Mouse (Mus musculus) forebrain, embryonic 15.5 days (tissue): ENCODE data around the gene Slc17a4. TPM values are rescaled to one million over a fixed set of nuclear protein-coding genes. Genes with fewer than 3 reads are reported as not detected.

Experiments used
- ATAC-seq: fragments of 200-750 bp; cut with Nextera tagmentation; replicated peaks from 2 replicates; pipeline ENCODE4 v1.8.0; 2017; ENCODE audit warnings: mild to moderate bottlenecking, moderate TSS enrichment, moderate library complexity
- H3K27ac ChIP-seq: fragments of 300-500 bp; sonication (generic); replicated peaks from 2 replicates; pipeline ENCODE4 v1.5.1; 2015; ENCODE audit warnings: mild to moderate bottlenecking, inconsistent platforms
- H3K27me3 ChIP-seq: fragments of 300-500 bp; sonication (generic); 2 replicates; pipeline ENCODE4 v1.6.1; 2015; ENCODE audit warnings: inconsistent platforms
- H3K36me3 ChIP-seq: fragments of 300-500 bp; sonication (generic); 2 replicates; pipeline ENCODE4 v1.6.1; 2015; ENCODE audit warnings: mild to moderate bottlenecking, inconsistent platforms
- H3K4me1 ChIP-seq: fragments of 300-500 bp; sonication (generic); 2 replicates; pipeline ENCODE4 v1.6.1; 2015; ENCODE audit warnings: inconsistent platforms
- H3K4me2 ChIP-seq: fragments of 300-500 bp; sonication (generic); replicated peaks from 2 replicates; pipeline ENCODE4 v1.6.1; 2015; ENCODE audit warnings: mild to moderate bottlenecking, inconsistent platforms
- H3K4me3 ChIP-seq: fragments of 300-500 bp; sonication (generic); 2 replicates; pipeline ENCODE4 v1.5.1; 2015; ENCODE audit warnings: mild to moderate bottlenecking, inconsistent platforms
- H3K9ac ChIP-seq: fragments of 300-500 bp; sonication (generic); replicated peaks from 2 replicates; pipeline ENCODE4 v1.6.1; 2015; ENCODE audit warnings: mild to moderate bottlenecking, inconsistent platforms
- H3K9me3 ChIP-seq: fragments of 300-500 bp; sonication (generic); 2 replicates; pipeline ENCODE4 v1.6.1; 2016; ENCODE audit warnings: inconsistent platforms
- WGBS: fragments of 180-500 bp; shearing (Covaris S2); methylation state at CpG from one replicate; pipeline ENCODE4 v1.1.7; 2015; ENCODE audit warnings: mixed read lengths; 5-methylcytosine and 5-hydroxymethylcytosine counted together
- polyA plus RNA-seq: library from polyadenylated mRNA; unstranded; fragments of >200 nt; fragmentation: Nextera tagmentation; extraction: Ambion mirVana; gene quantifications from 2 replicates; pipeline ENCODE4 v1.2.1, GENCODE M21; 2015

Gene Slc17a4
- polyA plus RNA-seq, 1 experiment from 2014 or later, result not detected

GRCm38 (mm10) chr13:23889011-23889605, 25.7 kb downstream of the Slc17a4 start:
- no peaks in the 10 kb centered on the region for H3K36me3 ChIP-seq
- WGBS, result 74% methylated on average over 6 of the region's 6 CpGs
- H3K4me2 ChIP-seq, result no peak overlapping the region
- no peak for ATAC-seq
- H3K27ac ChIP-seq, result no peak overlapping the region
- no peaks in the 10 kb centered on the region for H3K9me3 ChIP-seq
- H3K27me3 ChIP-seq, result no peaks in the 10 kb centered on the region
- H3K9ac ChIP-seq, result no peak overlapping the region
- H3K4me1 ChIP-seq, result peaks cover 5% of the 10 kb centered on the region; the same call in 1 of the 2 replicates
- no peak overlapping the region for H3K4me3 ChIP-seq

DNA sequence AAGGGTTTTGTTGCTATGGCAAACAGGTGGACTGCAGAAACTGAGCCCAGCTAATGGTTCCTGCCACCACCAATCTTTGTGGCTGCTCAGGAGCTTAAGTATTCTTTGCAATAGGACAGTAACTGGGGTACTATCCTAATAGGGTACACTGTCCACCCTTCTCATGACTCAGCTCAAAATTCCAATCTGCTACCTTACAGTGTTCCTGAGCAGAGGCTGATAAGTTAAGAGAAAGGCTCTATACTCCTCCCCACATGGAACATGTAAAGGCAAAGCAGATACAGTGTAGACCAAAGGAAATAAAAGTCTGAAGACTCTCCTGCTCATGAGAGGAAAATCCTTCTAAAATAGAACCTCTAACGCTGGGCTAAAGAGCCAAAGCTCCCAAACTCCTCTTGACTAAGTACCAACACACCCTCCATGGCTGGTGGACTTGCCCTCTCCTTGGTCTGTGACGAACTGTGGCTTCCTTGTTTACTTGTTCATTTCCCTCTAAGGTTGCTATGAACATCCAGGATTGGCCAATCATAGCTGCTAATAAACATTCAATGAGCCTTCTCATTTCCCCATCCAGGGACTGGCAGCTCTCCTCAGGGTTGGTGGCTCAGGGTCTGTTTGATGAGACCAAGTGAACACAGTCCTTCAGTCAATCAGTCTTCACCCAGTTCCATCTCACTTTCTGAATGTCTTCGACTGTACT, 27.6 kb downstream of the Slc17a4 start:
- no peaks in the 10 kb centered on the region for H3K36me3 ChIP-seq
- H3K4me1 ChIP-seq, result no peaks in the 10 kb centered on the region
- no peak for ATAC-seq
- no peaks in the 10 kb centered on the region for H3K9me3 ChIP-seq
- no peak overlapping the region for H3K9ac ChIP-seq
- H3K27ac ChIP-seq, result no peak overlapping the region
- 87% methylated on average over 3 of the region's 3 CpGs for WGBS
- no peaks in the 10 kb centered on the region for H3K27me3 ChIP-seq
- H3K4me2 ChIP-seq, result no peak overlapping the region
- no peak overlapping the region for H3K4me3 ChIP-seq

GRCm38 (mm10) chr13:23885540-23885939, 29.3 kb downstream of the Slc17a4 start:
- no peak overlapping the region for H3K4me3 ChIP-seq
- H3K9ac ChIP-seq, result no peak overlapping the region
- H3K36me3 ChIP-seq, result no peaks in the 10 kb centered on the region
- H3K4me1 ChIP-seq, result no peaks in the 10 kb centered on the region
- 0 out of 2 replicates have a peak, but pooled peaks have one; percentile 48 for ATAC-seq
- H3K27ac ChIP-seq, result no peak overlapping the region
- no peaks in the 10 kb centered on the region for H3K27me3 ChIP-seq
- no peak overlapping the region for H3K4me2 ChIP-seq
- no peaks in the 10 kb centered on the region for H3K9me3 ChIP-seq
- WGBS, result 32% methylated on average over 2 of the region's 2 CpGs

DNA sequence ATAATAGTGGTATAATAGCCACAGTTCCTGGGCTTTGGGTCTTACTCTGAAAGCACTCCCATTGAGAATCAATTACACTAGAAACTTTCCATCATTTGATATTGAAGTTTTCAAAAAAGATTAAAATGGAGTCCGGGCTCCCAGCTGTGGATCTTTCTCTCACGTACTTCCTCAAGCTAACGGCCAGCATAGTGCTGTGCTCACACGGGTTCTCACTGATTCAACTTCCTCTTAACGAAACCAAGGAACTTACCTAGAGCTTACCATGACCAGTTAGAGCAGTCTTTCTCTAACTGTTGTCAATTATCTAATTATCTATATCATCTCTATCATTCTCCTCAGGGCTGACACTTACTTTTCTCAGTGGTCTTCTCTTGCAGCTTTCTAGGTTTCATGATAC, 35.2 kb downstream of the Slc17a4 start:
- H3K9ac ChIP-seq, result no peak overlapping the region
- H3K27me3 ChIP-seq, result no peaks in the 10 kb centered on the region
- WGBS, result 86% methylated on average over 5 of the region's 5 CpGs
- no peak for ATAC-seq
- no peak overlapping the region for H3K4me3 ChIP-seq
- no peaks in the 10 kb centered on the region for H3K4me1 ChIP-seq
- no peak overlapping the region for H3K27ac ChIP-seq
- H3K9me3 ChIP-seq, result no peaks in the 10 kb centered on the region
- H3K4me2 ChIP-seq, result no peak overlapping the region
- no peaks in the 10 kb centered on the region for H3K36me3 ChIP-seq

DNA sequence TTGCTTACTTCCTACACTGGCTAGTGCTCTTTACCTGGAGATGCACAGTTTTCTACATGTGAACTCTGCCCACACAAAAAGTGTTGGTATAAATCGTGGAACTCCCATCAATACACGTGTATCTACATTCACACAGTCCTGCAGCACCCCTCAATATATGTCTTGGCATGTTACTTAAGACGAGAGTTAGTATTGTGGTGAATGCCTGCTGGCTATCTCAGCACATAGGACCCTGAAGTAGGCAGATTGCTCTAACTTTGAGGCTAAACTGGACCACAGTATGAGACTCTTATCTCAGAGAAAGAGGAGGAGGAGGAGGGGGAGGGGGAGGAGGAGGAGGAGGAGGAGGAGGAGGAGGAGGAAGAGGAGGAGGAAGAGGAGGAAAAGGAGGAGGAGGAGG, 35.7 kb downstream of the Slc17a4 start:
- Histone ChIP-seq H3K4me2 (no peak overlapping the region), H3K9ac (no peak overlapping the region), H3K36me3 (no peaks in the 10 kb centered on the region), H3K27ac (no peak overlapping the region), H3K9me3 (no peaks in the 10 kb centered on the region), H3K4me1 (no peaks in the 10 kb centered on the region), H3K4me3 (no peak overlapping the region), H3K27me3 (no peaks in the 10 kb centered on the region)
- 82% methylated on average over 3 of the region's 3 CpGs for WGBS
- no peak for ATAC-seq

DNA sequence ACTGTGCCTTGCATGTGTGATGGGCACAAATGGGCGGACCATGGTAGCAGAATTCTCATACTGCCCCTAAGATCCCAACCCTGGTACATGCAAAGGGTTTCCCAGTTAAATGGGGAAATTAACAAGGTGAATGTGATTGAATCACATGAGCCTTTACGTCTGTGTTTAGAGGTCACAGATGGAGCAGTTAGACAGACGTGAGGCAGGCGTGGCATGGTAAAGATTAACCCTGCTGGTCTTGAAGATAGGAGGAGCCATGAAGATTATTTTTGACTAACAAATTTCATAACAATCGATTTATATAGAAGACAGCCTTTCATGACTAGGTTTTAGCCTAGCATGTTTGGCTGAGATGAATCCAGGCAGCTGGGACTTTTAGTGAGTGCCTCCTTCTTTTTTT, 41.7 kb downstream of the Slc17a4 start:
- Histone ChIP-seq H3K4me3 (no peak overlapping the region), H3K27me3 (no peaks in the 10 kb centered on the region), H3K9ac (no peak overlapping the region), H3K9me3 (no peaks in the 10 kb centered on the region), H3K27ac (no peak overlapping the region), H3K36me3 (no peaks in the 10 kb centered on the region), H3K4me2 (no peak overlapping the region), H3K4me1 (no peaks in the 10 kb centered on the region)
- ATAC-seq, result no peak
- WGBS, result 92% methylated on average over 5 of the region's 5 CpGs

DNA sequence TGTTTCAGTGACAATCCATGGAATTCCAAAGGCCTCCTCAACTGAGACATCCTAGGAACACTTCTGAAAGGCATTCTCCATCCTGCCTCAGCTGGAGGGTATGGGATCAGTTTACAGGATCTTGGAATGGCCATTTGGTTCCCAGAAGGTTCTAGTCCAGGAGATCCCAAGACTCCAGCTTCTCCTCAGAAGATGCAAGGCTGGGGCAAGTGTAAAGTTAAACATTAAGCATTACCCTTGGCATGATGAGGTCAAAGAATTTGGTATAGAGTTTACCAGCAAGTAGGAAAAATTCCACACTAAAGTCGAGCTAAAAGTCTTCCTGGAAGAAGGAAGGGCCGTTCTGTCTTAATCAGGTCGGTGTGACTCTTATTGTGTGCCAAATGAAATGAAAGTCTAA, 44.8 kb downstream of the Slc17a4 start:
- Histone ChIP-seq H3K9me3 (no peaks in the 10 kb centered on the region), H3K4me1 (no peaks in the 10 kb centered on the region), H3K9ac (no peak overlapping the region), H3K27me3 (no peaks in the 10 kb centered on the region), H3K27ac (no peak overlapping the region), H3K4me2 (no peak overlapping the region), H3K4me3 (no peak overlapping the region), H3K36me3 (no peaks in the 10 kb centered on the region)
- 73% methylated on average over 3 of the region's 3 CpGs for WGBS
- ATAC-seq, result no peak

DNA sequence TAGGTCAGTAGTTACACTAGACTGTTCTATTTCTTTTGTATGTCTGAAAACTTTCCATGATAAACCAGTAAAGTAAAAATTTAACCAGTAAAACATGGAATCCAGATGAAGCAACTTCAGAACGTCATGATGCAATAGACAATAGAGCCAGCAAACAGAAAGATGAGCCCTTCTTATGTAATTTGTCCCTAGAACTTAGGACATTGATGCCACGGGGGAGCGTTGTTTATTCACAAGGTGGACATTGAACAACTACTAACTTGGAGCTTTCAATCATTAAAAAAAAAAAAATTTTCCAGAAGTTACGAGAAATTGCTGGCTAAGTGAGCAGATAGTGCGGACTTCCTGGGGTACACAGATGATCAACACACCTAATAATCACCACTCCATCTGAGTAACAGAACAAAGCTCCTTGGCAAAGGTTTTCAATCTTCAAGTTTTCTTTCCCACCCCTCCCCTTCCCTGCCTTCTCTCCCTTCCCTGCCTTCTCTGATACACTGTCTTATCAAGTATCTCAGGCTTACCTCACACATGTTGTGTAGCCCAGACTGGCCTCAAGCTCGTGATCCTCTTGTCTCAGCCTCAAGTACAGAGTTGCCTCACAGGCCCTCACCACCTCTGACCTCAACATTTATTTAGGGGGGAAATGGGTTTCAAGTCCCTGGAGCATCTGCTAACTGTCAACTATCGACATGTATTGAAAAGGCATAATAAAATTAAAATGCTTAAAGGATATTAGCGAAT, 45.8 kb downstream of the Slc17a4 start:
- H3K9ac ChIP-seq, result no peak overlapping the region
- H3K4me2 ChIP-seq, result no peak overlapping the region
- no peaks in the 10 kb centered on the region for H3K36me3 ChIP-seq
- no peak overlapping the region for H3K27ac ChIP-seq
- H3K4me1 ChIP-seq, result no peaks in the 10 kb centered on the region
- no peaks in the 10 kb centered on the region for H3K9me3 ChIP-seq
- H3K4me3 ChIP-seq, result no peak overlapping the region
- H3K27me3 ChIP-seq, result no peaks in the 10 kb centered on the region
- 92% methylated on average over 8 of the region's 8 CpGs for whole genome bisulfite sequencing
- no peak for ATAC-seq

GRCm38 (mm10) chr13:23867405-23867804, 47.4 kb downstream of the Slc17a4 start, which contains the start of gene Slc17a1:
TSS of gene Slc17a1 (plus strand) at chr13:23867750.
- WGBS, result 78% methylated on average over 7 of the region's 7 CpGs
- H3K4me1 ChIP-seq, result no peaks in the 10 kb centered on the region
- ATAC-seq, result no peak
- H3K4me3 ChIP-seq, result no peak within 1 kb of the TSS
- no peak within 1 kb of the TSS for H3K9ac ChIP-seq
- H3K36me3 ChIP-seq, result no peaks in the 10 kb centered on the region
- no peaks in the 10 kb centered on the region for H3K9me3 ChIP-seq
- no peak within 1 kb of the TSS for H3K27ac ChIP-seq
- no peaks in the 10 kb centered on the region for H3K27me3 ChIP-seq
- H3K4me2 ChIP-seq, result no peak within 1 kb of the TSS

- no peaks in the 10 kb centered on the region for H3K4me1 ChIP-seq
- no peak overlapping the region for H3K9ac ChIP-seq
- no peak overlapping the region for H3K27ac ChIP-seq
- no peak for ATAC-seq
- 83% methylated on average over 6 of the region's 6 CpGs for WGBS
- H3K4me3 ChIP-seq, result no peak overlapping the region
- no peaks in the 10 kb centered on the region for H3K27me3 ChIP-seq
- H3K36me3 ChIP-seq, result no peaks in the 10 kb centered on the region
- no peak overlapping the region for H3K4me2 ChIP-seq
- H3K9me3 ChIP-seq, result no peaks in the 10 kb centered on the region
Measured at GRCm38 (mm10) chr13:23867000-23867399, 47.8 kb downstream of the Slc17a4 start.

DNA sequence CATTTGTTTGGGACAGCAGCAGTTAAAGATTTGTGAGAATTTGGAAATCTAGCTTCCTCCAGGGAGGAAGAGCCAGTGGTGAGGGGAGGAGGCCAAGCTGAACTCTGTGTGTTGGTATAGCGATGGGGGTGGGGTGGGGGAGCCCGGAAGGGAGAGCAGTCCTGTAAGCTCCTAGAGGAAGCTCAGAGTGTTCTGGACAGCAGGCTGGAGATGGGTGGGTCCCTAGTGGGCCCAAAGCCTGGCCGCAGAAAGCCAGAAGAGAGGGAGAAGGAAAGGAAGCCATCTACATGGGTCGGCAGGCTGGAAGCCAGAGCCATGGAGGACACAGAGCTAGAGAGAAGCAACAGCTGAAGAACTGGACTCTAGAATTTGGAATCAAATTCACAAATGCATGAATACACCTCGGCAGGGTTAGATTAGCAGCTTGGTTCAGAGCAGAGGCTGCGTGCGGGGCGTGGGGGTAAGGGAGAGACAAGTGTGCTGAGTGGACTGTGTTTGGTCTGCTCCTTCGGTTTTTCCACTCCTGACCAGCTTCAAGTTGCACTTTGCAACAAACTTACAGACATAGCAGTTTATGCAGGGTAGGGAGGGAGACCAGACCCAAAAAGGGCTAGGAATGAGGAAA, 48.6 kb downstream of the Slc17a4 start:
- Histone ChIP-seq H3K9me3 (no peaks in the 10 kb centered on the region), H3K36me3 (no peaks in the 10 kb centered on the region), H3K9ac (no peak overlapping the region), H3K27ac (no peak overlapping the region), H3K4me3 (no peak overlapping the region), H3K27me3 (no peaks in the 10 kb centered on the region), H3K4me1 (no peaks in the 10 kb centered on the region), H3K4me2 (no peak overlapping the region)
- 85% methylated on average over 9 of the region's 9 CpGs for WGBS
- ATAC-seq, result no peak

DNA sequence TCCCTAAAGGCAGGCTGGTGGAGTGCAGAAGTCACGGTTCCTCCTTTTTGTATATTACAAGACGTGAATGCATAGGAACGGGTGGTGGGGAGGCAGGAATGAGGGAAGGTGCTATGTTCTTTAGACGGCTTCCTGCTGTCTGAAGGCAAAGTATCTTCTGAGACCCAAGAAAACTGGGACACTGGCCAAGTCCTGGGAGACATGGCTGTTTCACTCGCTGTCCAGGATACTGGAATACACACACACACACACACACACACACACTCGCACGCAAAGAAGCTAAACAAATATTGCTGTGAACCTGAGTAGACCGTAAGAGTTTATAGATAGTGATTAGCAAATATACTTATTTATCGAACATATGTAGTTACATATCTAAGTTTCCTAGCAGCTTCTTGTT, 50.1 kb downstream of the Slc17a4 start:
- Histone ChIP-seq H3K27ac (no peak overlapping the region), H3K27me3 (no peaks in the 10 kb centered on the region), H3K4me3 (no peak overlapping the region), H3K9me3 (no peaks in the 10 kb centered on the region), H3K36me3 (no peaks in the 10 kb centered on the region), H3K4me2 (no peak overlapping the region), H3K9ac (no peak overlapping the region), H3K4me1 (no peaks in the 10 kb centered on the region)
- no peak for ATAC-seq
- WGBS, result 83% methylated on average over 9 of the region's 9 CpGs
